In the genomic region with DNA sequence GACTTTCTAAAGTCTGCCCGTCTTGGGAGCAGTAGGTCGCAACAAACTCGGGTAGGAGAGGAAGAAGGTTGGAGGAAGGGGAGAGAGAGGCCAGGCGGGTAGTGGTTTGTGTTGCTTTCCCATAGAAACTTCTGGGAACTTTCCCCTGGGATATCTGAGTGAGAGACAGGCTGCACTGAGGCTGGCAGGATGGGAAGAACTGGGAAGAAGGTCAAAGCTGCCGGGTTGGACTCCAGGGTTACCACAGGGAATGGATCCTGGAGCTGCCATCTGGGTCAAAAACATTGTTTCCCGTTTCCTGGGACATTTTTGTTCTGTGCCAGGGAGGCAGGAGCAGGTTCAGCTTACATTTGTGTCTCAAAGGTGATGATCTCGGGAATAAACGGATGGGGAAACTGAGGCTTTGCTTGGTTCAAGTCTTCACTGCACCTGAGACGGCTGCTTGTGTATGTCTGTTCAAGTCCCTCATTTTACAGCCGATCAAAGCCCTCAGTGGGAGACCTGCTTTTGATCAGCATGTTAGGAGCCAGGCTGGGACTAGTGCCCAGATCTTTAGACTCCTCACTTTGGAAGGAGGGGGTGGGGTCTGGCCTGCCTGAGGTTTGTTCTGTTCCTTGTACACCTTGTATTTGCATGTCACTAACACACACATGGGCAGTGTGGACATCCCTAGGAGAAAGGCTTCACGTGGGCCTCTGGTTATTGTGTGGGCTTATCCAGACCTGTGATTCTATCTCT, we compare ENCODE assay signal across 12 mouse cellular contexts. TPM values are rescaled to one million over a fixed set of nuclear protein-coding genes. Genes with fewer than 3 reads are reported as not detected.
DNase-seq lines count a peak whose midpoint lies in the region; ATAC-seq and TF ChIP-seq lines count a peak whose summit lies in the region.
"Had no signal": no experiment of that assay in that cellular context is flagged by ENCODE, and none has a peak within 500 bp of the region (broad histone marks: within the 10 kb centered on the region; RNA-seq: fewer than 3 reads in every experiment).

No protein-coding gene starts in this region.

- no peak for TF ChIP-seq EP300 in liver, embryonic 14.5 days (IDR thresholded peaks at IDR 0.05; ENCODE audit: low read depth)

- peak overlapping the region; percentile 61; the same call in 1 of the 2 replicates for H3K4me3 ChIP-seq in heart, embryonic 10.5 days
- peak overlapping the region; percentile 72 for H3K4me3 ChIP-seq in E14TG2a.4 (replicated peaks; ENCODE audit: low read length)
- peak overlapping the region; percentile 34; the same call in 1 of the 2 replicates for H3K4me3 ChIP-seq in forebrain, postnatal 0 days (ENCODE audit: low read depth, low read length)
- H3K4me3 ChIP-seq in liver, embryonic 14.5 days (ENCODE audit: insufficient read depth in 1 of 2, low read depth in 2 of 2, low read length in 2 of 2): no peak overlapping the region

- no peak for TF ChIP-seq CTCF in E14TG2a.4 (conservative IDR thresholded peaks at IDR 0.05; ENCODE audit: low read length)
- no peak for TF ChIP-seq CTCF in forebrain, postnatal 0 days (IDR thresholded peaks at IDR 0.05; ENCODE audit: low read depth)
- no peak for TF ChIP-seq CTCF in liver, embryonic 14.5 days (IDR thresholded peaks at IDR 0.05; ENCODE audit: low read depth)

- peaks cover 11% of the 10 kb centered on the region; the same call in 1 of the 2 replicates for H3K4me1 ChIP-seq in heart, embryonic 10.5 days
- H3K4me1 ChIP-seq in E14TG2a.4 (replicated peaks; ENCODE audit: low read depth, low read length): peaks cover 41% of the 10 kb centered on the region
- H3K4me1 ChIP-seq in forebrain, postnatal 0 days (ENCODE audit: insufficient read depth): 0 out of 2 replicates have a peak, but pooled peaks cover 3% of the 10 kb centered on the region
- H3K4me1 ChIP-seq in liver, embryonic 14.5 days (replicated peaks; ENCODE audit: control insufficient read depth in 2 of 2, insufficient read depth in 2 of 2, low read length in 1 of 2): no peaks in the 10 kb centered on the region

- no peak for DNase-seq in heart, embryonic 10.5 days (ENCODE audit: low spot score)
- DNase-seq in heart, adult 8-10 months (ENCODE audit: low spot score): no peak
- no peak for DNase-seq in forebrain, postnatal 0 days
- DNase-seq in liver, embryonic 14.5 days (ENCODE audit: low read depth in 3 of 3, low spot score in 3 of 3): no peak
- DNase-seq in layer of hippocampus, adult 18-20 months (ENCODE audit: low spot score in 2 of 2): no peak

- peaks cover 51% of the 10 kb centered on the region for H3K27me3 ChIP-seq in heart, embryonic 10.5 days (ENCODE audit: insufficient read depth, poor library complexity, severe bottlenecking)
- peaks cover 91% of the 10 kb centered on the region for H3K27me3 ChIP-seq in E14TG2a.4 (ENCODE audit: insufficient read depth, low read length)
- peaks cover 4% of the 10 kb centered on the region; the same call in 1 of the 2 replicates for H3K27me3 ChIP-seq in forebrain, postnatal 0 days (ENCODE audit: insufficient read depth, low read length)
- peaks cover 19% of the 10 kb centered on the region for H3K27me3 ChIP-seq in liver, embryonic 14.5 days (ENCODE audit: control insufficient read depth, insufficient read depth, low read length)

- ATAC-seq in forebrain, postnatal 0 days: no peak
- ATAC-seq in liver, embryonic 14.5 days (ENCODE audit: insufficient read depth): no peak
- ATAC-seq in CD4-positive, CD25-positive, alpha-beta regulatory T cell, adult 4 months: no peak
- ATAC-seq in inflammation-experienced regulatory T-cells, adult 6 months: no peak

- H3K9me3 ChIP-seq in heart, embryonic 10.5 days: no peaks in the 10 kb centered on the region
- peaks cover 5% of the 10 kb centered on the region; the same call in 1 of the 2 replicates for H3K9me3 ChIP-seq in E14TG2a.4 (ENCODE audit: low read length)
- H3K9me3 ChIP-seq in forebrain, postnatal 0 days (ENCODE audit: low read length): no peaks in the 10 kb centered on the region
- no peaks in the 10 kb centered on the region for H3K9me3 ChIP-seq in liver, embryonic 14.5 days (ENCODE audit: control insufficient read depth, low read length)

- peak overlapping the region; percentile 71; the same call in 1 of the 2 replicates for H3K4me2 ChIP-seq in forebrain, postnatal 0 days (ENCODE audit: low read depth)
- peak overlapping the region; percentile 31; the same call in 1 of the 2 replicates for H3K4me2 ChIP-seq in liver, embryonic 14.5 days (ENCODE audit: low read depth)

- no peaks in the 10 kb centered on the region for H3K36me3 ChIP-seq in heart, embryonic 10.5 days
- no peaks in the 10 kb centered on the region for H3K36me3 ChIP-seq in E14TG2a.4 (ENCODE audit: insufficient read depth, low read length)
- H3K36me3 ChIP-seq in forebrain, postnatal 0 days (ENCODE audit: insufficient read depth): no peaks in the 10 kb centered on the region
- no peaks in the 10 kb centered on the region for H3K36me3 ChIP-seq in liver, embryonic 14.5 days (replicated peaks; ENCODE audit: control insufficient read depth, insufficient read depth, low read depth)

- WGBS in heart, embryonic 10.5 days: 28% methylated on average over 11 of the region's 11 CpGs
- WGBS in forebrain, postnatal 0 days: 21% methylated on average over 11 of the region's 11 CpGs
- 25% methylated on average over 11 of the region's 11 CpGs for WGBS in liver, embryonic 14.5 days (ENCODE audit: insufficient replicate concordance)

- H3K27ac ChIP-seq in heart, embryonic 10.5 days: no peak overlapping the region
- H3K27ac ChIP-seq in forebrain, postnatal 0 days (ENCODE audit: low read depth, low read length): no peak overlapping the region
- H3K27ac ChIP-seq in liver, embryonic 14.5 days: no peak overlapping the region

- no peak overlapping the region for H3K9ac ChIP-seq in forebrain, postnatal 0 days
- H3K9ac ChIP-seq in liver, embryonic 14.5 days (replicated peaks): no peak overlapping the region

RNA-seq across cellular contexts. Expression of a gene that starts 1.3 kb away (rescaled TPM):
- polyA plus RNA-seq in heart, embryonic 10.5 days (2016; fragmentation: Nextera tagmentation; extraction: Ambion mirVana): not detected in 2 replicates
- total RNA-seq in heart, adult 8-10 months (2022): not detected
- 0.92 and 1.1 TPM in 2 replicates for total RNA-seq in forebrain, postnatal 0 days (2014; rRNA removed)
- 0.31 and 1.1 TPM in 2 replicates for polyA plus RNA-seq in forebrain, postnatal 0 days (2015; fragmentation: Nextera tagmentation; extraction: Ambion mirVana)
- polyA plus RNA-seq in liver, embryonic 14.5 days (2012; rRNA removed): 0.03 TPM in 1 of 2 replicates, not detected in the other
- not detected in 2 replicates for polyA plus RNA-seq in liver, embryonic 14.5 days (2014; fragmentation: Nextera tagmentation; extraction: Ambion mirVana)
- under 1 TPM in 1 of 2 experiments, not detected in 1; 0.34 TPM for polyA plus RNA-seq in CD4-positive, CD25-positive, alpha-beta regulatory T cell, adult 4 months (2017; shearing (Covaris generic))
- total RNA-seq in layer of hippocampus, adult 18-20 months (2021): 1 to 10 TPM in 1 of 2 experiments, under 1 TPM in 1; 0.81 to 1.0 TPM
- polyA plus RNA-seq in inflammation-experienced regulatory T-cells, adult 6 months (2017; shearing (Covaris generic)): not detected
- total RNA-seq: common myeloid progenitor, adult 5-6 weeks; granulocyte monocyte progenitor cell, adult 5-6 weeks; liver, adult 2 months had no signal
- polyA plus RNA-seq: liver, adult 2 months had no signal

RNA-seq across cellular contexts. Expression of a gene that starts 11.0 kb away (rescaled TPM):
- not detected in 2 replicates for polyA plus RNA-seq in heart, embryonic 10.5 days (2016; fragmentation: Nextera tagmentation; extraction: Ambion mirVana)
- not detected for total RNA-seq in heart, adult 8-10 months (2022)
- 0.24 and 0.92 TPM in 2 replicates for total RNA-seq in forebrain, postnatal 0 days (2014; rRNA removed)
- 0.28 and 1.1 TPM in 2 replicates for polyA plus RNA-seq in forebrain, postnatal 0 days (2015; fragmentation: Nextera tagmentation; extraction: Ambion mirVana)
- 0.03 TPM in 1 of 2 replicates, not detected in the other for polyA plus RNA-seq in liver, embryonic 14.5 days (2012; rRNA removed)
- polyA plus RNA-seq in liver, embryonic 14.5 days (2014; fragmentation: Nextera tagmentation; extraction: Ambion mirVana): 0.05 TPM in 1 of 2 replicates, not detected in the other
- not detected for polyA plus RNA-seq in CD4-positive, CD25-positive, alpha-beta regulatory T cell, adult 4 months (2017; shearing (Covaris generic))
- under 1 TPM; 0.38 to 0.94 TPM for total RNA-seq in layer of hippocampus, adult 18-20 months (2021)
- polyA plus RNA-seq in inflammation-experienced regulatory T-cells, adult 6 months (2017; shearing (Covaris generic)): not detected
- total RNA-seq: common myeloid progenitor, adult 5-6 weeks; granulocyte monocyte progenitor cell, adult 5-6 weeks; liver, adult 2 months had no signal
- polyA plus RNA-seq: C2C12; liver, adult 2 months had no signal

Comparison
In these comparisons a context has a peak if more than half of its experiments do, and no peak if none do; other contexts are left out.
1. H3K4me3 ChIP-seq: peak in heart, embryonic 10.5 days (single experiment), E14TG2a.4 (single experiment) and forebrain, postnatal 0 days (single experiment); none in liver, embryonic 14.5 days (0 of 2).